Mouse (Mus musculus) gastrocnemius, adult 18-20 months (tissue): Measurements from ENCODE around the gene Ginm1. TPM values are rescaled to one million over a fixed set of nuclear protein-coding genes. Genes with fewer than 3 reads are reported as not detected.
A peak's percentile ranks its signal among the peaks of the same experiment; 100 is the strongest.
"Not testable (repeated sequence)": the region's sequence is repeated elsewhere in the genome, so short reads cannot be mapped to it uniquely, and the experiment has no call there.

ENCODE experiments used
- DNase-seq: peaks from one replicate; pipeline ENCODE4 v3.0.0; 2021; ENCODE audit warnings: low spot score
- total RNA-seq, 2 experiments: library from RNA; stranded (reverse); gene quantifications; 2 replicates each; pipeline ENCODE4 v1.2.3; 2021

Ginm1 gene
- total RNA-seq, 2 experiments from 2014 or later = 101 to 102 TPM

DNA sequence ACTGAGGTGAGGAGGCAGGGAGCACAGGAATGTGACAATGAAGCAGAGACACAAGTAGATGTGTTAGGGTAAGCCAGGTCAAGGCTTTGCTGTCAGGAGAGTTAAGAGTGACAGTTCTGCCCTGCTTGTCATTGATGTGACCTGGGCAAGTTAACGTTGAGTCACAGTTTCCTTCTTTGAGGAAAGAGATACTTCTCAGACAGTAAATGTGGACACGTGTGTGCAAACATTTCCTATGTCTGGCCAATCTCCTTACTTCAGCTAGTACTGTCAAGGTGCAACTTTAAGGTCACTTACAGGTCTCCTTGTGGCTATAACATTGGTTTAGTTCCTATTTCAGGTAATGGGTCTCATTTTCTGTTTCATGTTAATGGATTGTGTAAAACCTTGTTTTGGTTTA is 23.9 kb upstream of the Ginm1 start:
- no peak for DNase-seq

DNA sequence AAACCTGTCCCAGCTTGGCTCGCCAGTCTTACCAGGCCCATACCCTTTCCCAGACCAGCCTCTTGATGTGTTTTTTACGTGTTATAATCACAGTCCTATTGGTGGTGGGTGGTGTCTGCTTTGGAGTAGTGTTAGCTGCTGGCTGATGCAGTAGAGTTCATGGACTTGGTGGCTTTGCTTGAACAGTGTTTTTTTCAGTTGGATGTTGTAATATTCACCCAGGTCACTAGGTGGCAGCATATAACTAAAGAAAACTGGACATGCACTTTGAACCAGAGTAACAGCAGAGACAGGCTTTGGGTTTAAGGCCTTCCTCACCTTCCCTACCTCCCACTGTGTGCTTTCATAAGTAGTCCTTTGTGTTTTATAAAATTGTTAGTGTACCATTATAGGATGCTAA is 17.3 kb upstream of the Ginm1 start:
- DNase-seq = peak; percentile 75

DNA sequence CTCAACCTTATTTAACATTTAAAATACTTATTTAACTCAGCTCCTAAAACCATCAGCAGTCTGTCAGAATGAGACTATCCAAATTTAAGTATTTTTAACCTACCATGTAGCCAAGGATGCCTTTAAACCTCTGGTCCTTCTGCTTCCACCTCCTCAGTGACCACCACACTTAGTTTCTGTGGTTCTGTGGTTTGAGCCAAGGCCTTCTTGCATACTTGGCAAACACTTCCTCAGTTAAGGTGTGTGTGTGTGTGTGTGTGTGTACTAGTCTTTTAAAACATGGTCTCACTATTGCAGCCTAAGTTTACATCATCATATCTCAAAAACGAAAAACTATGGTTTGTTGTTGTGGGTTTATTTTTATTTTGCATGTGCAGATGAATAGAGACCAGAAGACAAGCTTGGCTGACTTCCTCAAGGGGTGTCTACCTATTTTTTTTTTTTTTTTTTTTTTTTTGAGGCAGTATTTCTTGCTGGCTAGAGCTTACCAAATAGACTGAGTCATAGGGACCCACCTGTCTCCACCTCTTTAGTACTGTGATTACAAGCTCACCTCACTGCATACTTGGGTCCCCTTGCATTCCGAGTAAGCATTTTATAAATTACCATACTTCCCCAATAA is 10.0 kb upstream of the Ginm1 start:
- no peak for DNase-seq

DNA sequence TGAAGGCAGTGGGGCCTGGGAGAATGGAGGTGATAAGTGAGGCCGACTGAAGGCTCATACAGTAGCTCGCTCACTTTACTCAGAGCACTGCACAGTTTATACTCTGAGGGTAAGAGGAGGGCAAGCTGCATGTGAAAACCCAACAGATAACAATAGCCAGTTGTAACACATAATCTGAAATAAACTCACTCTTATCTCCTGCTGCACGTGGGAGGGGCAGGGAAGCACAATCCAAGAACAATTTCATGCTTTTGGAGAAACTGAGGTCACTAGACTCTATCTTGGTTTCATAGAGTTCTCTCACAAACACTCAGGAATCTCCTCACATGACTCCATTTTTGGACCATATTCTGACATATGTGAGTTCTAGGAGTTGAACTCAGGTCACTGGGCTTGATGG is 8.6 kb upstream of the Ginm1 start:
- no peak for DNase-seq

DNA sequence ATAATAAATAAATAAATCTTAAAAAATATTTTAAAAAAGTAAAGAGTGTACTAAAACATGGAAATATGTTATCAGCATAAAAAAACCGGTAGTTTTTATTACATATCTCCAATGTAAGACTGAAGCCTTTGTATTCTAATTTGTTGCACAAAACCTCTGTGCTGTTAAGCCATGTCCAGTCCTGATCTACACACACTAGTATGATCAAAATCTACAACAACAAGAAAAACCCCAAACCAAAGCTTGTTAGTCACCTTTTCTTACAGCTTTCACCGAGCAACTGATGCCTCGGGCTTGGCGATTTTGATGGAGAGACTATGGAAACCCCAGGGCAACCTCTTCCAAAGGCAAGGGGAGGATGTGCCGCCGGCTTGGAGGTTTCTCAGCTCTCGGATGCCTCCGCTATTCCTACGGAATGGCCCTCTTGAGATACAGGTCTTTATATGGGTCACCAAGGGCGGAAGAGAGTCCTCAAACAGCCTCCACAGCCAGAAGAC is 322 bp downstream of the Ginm1 start:
- no peak for DNase-seq

DNA sequence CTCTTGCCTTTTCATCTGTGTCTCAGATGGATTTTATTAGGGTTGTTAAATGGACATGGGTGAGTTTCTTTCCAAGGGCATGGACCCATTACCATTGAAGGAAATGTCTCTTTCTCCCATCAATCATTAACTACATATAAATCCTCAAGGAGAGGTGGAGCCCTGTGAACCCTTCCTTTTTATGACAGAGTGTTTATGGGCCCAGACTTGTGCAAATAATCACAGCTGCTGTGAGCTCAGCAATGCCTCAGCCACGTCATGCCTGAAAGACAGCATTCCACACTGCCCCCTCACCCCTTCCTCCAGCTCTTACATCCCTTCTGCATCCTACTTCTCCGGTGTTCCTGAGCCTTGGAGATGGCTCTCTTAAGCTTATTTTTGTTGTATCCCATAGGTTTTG is 5.3 kb downstream of the Ginm1 start:
- no peak for DNase-seq

DNA sequence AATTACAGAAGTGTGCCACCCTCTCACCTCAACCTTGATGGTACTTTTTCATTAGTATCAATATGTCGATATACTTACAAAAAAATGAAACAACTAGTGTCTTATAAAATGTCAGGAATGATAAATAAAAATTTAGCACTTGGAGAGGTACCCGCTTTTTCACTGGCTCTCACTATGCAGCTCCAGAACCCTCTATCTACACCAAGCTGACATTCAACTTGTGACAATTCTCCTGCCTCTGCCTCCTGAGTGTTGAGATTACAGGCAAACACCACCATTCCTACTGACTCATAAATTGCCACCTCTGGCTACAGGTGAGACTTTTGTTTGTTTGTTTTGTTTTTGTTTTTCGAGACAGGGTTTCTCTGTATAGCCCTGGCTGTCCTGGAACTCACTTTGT is 11.4 kb downstream of the Ginm1 start:
- no peak for DNase-seq

DNA sequence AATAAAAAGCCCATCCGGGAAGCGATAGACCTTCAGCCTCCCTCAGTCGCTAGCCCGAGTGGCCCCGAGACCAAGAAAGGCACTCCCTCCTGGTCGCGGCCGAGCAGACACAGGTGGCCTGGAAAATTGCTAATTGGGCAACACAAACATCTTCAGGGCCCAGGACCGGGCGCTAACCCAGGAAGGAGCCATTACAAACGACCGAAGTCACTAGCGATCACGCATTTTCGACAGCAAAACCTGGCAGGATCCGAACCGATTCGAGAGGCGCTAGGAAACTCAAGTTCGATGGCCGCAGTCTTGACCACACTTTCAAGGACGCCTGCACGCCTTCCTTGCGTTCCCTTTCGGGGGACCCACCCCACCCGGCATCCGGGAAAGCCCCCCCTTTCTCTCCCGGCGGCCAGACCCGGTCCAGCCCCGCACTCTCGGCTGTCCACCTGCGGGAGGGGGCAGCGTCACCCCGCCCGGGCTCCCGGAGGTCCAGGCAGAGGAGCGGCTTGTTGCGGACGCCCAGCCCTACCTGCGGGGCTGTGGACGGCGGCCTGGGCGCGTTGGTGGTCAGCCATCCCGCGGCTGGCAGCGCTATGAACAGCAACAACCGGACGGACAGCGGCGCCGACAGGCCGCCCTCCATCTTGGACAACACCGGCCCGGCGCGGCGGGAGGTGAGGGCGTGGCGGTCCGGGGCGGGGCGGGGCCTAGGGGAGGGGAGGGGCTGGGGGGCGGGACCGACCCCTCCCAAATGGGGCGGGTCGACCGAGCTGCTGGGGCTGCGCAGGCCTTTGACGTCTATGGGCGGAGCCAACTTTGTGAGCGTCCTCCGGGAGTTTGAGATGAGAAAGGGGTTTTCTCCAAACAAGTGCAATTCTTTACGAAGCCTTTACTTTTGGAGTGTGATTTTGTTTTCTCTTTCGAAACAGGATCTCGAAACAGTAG is 12.1 kb downstream of the Ginm1 start:
- peak; percentile 87 for DNase-seq

DNA sequence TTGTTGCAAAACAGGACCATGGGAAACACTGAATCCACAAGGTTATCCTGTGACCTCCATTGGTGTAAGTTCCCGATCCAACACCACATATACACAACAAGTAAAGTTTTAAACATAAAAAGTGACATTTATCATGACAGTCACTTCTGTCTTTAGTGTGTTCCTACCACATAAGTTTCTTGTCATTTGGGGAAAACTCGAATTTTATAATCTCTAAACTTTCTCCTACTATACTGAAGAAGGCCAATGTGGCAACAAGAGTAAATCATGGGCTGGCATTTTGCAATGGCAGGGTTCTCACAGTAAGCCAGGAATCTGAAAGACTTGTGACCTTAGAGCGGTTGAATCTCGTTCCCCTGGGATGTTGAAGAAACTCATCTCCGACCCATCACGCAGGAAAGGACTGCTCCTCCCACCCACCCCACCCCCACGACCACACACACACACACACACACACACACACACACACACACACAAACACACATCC is 12.8 kb downstream of the Ginm1 start:
- DNase-seq = peak; percentile 17

DNA sequence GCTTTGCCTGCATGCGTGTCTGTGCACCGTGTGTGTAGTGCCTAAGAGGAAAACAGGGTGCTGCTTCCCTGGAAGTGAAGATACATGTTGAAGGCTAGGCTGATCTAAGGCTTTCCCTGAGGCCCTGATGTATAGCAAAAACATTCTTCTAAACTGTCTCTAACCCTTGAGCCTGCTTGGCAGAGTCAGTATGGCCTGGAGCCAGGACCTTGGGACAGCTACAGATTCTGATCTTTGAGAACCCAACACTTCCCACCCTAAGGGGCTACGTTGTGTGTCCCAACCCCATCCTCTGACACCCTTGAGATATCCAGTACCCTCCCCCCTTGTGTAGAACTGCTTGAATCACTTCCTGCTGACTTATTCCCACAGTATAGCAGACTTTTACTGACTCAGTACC is 14.3 kb downstream of the Ginm1 start:
- no peak for DNase-seq

DNA sequence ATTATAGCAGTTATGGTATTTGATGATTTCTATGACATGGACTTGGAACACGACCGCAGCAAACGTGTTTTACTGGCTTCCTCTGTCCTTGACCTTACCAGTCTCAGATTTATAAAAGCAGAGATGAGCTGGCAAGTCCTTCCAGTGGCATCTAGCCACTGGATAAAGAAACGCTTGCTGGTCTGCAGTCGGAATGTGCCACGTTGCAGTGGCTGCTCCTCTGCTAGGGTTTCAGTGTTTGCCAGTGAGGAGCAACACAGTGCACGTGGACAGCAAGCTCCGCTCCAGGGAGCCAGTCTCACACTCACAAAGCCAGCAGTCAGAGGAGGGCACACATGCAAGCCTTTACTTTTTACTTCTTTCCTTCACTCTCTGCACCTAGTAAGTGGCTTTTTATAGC is 17.2 kb downstream of the Ginm1 start:
- peak; percentile 73 for DNase-seq

DNA sequence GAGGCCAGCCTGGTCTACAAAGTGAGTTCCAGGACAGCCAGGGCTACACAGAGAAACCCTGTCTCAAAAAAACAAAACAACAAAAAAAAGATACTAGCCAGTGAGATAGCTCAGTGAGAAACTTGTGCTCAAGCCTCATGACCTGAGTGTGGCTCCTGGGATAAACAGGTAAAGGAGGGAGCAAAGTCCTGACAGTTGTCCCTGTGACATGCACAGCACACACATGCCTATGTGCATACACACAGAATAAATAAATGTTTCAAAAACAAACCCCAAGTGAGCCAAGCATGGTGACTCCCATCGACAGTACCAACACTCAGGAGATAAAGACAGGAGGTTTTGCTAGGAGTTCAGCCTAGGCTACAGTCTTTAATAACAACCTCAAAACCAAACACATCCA is 19.9 kb downstream of the Ginm1 start:
- DNase-seq = no peak

DNA sequence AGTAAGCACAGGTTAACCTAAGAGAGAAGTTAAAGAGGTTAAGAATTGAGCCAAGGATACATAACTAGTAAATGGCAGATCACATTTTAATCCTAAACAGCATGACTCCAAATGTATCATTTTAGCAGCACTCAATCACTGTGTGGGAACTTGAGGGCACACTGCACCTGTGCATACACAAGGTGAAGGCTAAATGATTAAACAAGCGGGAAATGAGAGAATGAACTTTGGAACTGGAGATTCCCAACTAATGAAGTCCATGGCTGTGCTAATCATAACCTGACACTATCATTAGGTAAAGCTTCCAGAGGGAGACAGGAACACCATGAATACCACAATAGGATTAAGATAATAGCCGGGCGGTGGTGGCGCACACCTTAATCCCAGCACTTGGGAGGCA is 20.3 kb downstream of the Ginm1 start:
- no peak for DNase-seq

DNA sequence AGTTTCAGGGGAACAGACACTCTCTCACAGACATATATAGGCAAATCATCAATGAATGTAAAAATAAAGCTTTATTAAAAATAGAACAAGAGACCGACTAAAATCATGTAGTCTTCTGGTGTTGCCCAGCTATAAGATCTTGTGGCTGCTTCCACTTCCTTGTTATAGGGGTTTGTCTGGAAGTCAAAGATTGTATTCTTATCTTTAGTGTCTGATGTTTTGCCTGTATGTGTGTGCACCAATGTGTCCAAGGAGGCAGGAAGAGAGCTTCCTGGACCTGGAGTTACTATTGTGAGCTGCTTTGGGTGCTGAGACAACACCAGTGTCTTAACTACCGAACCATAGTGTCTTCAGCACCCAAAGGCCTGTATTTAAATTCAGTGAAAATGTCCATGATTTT is 35.1 kb downstream of the Ginm1 start:
- DNase-seq = no peak

DNA sequence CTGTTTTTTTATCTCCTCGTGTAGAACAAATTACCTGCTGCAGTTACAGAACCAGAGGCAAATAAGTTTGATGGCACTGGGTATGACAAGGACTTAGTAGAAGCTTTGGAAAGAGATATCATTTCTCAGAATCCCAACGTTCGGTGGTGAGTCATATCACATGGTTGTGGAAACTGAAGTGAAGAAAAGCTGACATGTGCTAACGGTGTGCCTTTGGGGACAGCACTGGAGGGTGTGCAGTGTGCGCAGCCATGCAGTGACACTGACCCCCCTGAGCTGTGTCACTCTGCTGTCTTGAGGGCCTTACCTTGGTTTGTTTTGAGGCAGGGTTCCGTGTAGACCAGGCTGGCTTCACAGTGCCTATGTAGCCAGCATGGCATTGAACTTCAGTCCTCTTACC is 43.9 kb downstream of the Ginm1 start:
- no peak for DNase-seq

DNA sequence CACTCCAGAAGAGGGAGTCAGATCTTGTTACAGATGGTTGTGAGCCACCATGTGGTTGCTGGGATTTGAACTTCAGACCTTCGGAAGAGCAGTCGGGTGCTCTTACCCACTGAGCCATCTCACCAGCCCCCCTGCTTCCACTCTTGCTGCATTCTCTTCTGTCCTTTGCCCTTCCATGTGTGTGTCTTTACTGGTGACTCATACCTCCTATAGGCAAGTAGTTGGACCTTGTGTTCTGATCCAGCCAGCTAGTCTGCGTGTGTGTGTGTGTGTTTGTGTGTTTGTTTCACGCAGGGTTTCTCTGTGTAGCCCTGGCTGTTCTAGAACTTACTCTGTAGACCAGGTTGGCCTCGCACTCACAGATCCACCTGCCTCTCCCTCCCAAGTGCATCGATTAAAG is 47.1 kb downstream of the Ginm1 start:
- DNase-seq = not testable (repeated sequence)

DNA sequence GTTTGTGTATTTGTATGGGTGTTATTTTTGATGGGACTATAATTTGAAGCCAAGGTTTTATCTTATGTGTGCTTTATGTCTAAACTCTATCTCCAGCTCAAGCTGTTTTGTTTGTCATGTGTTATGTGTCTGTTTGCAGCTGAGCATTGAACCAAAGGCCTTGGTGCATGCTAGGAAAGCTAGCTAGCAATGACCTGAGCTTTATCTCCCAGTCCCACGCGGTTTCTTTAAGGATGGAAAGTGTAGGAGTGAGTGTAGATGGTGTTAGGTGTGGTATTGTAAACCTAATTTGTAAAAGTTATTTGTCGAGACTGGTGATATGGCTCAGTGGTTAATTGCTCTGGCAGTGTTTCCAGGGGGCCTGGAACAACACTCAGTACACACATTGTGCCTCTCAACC is 54.7 kb downstream of the Ginm1 start:
- no peak for DNase-seq

DNA sequence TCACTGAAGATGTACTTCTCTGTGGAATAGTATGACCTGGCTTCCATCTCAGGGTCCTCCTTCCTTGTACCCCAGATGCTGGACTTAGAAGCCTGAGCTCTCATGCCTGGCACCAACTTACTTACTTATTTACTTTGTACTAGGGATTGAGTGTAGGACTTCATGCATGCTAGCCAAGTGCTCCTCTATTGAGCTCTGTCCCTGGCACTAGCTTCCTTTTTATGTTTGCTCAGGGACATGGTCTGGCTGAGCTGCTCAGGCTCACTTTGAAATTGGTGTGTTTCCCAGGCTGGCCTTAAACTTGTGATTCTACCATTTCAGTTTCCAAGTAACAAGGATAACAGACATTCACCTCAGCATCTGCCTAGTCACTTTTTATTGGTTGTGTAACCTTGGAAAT is 55.5 kb downstream of the Ginm1 start:
- peak; percentile 31 for DNase-seq

DNA sequence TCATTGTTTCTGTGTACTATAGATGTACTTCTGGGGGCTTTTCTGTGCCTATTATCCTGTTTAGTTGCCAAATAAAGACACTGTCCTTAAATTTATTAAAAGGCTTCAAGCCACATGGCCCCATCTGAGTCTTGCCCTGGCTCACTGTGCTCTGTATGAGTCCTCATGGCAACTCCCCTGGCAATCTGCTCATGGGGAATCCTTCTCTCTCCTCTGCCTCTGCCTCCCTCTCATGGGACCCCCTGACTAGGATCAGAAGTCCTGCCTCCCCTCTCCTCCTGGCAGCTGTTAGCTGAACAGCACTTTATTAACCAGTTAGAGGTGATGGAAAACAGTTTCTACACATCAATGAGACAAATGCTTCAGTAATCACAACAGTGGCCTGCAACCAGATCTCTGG is 61.0 kb downstream of the Ginm1 start:
- no peak for DNase-seq

DNA sequence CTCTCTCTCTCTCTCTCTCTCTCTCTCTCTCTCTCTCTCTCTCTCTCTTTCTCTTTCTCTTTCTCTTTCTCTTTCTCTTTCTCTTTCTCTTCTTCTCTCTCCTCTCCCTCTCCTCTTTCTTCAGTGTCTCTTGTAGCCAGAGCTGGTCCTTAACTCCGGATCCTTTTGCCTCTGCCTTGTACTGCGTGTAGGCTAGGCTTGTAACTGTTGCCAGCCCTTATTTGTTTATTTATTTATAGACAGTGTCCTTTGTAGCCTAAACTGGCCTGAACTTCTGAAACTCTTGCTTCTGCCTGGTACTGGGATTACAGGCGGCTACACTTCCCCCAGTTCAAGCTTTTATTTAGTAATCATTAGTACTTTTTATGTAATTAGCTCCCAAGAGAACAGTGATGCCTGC is 65.6 kb downstream of the Ginm1 start:
- DNase-seq = no peak

DNA sequence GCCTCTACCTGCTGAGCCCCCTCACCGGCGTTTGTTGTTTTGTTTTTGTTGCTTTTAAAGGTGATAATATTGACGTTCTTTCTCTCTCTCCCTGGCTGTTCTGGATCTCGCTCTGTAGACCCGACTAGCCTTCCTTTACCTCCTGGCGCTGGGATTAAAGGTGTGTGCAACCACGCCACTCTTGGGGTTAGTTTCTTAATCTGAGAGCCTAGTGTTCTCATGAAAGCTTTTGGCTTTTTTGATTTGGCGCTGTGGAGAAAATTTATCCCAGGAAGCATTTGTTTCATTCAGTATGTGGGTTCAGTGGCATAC is 66.2 kb downstream of the Ginm1 start:
- DNase-seq = no peak

DNA sequence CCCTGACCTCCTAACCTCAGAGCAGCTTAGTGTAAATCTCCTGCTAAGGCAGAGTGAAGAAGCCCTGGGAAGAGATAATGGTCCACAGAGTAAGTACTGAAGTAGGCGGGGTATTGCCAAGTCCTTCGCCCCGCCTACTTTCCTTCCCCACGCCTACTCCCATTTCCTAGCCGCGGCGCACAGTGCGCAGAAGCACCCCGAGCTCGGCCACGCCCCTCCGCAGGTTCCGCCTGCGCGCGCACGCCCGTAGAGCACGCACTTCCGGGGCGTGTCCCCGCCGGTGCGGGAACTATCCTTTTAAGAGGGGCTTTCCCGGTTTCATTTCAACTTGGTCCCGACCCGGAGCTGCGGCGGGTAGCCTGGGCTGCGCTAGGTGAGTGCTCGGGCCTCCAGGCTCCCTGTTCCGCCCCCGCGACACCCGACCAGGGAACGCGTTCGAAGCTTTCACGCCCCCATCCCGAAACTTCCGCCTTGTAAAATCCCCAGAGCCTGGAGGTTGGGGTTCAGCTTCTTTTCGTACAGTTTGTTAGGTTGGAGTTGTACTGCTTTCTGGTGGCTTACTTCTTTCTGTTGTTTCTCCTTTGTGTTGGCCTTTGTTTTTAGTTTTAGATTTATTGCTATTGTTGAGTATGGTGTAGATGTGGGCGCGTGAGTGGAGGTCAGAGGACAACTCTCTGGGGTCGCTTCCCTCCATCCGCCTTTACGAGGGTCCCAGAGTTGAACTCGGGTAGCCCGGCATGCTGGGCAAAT is 66.7 kb downstream of the Ginm1 start, which contains the start of gene Katna1:
TSS of gene Katna1 (plus strand) at position 250 of the 750 bp plus-strand sequence.
- DNase-seq = peak; percentile 93
